In the genomic region with DNA sequence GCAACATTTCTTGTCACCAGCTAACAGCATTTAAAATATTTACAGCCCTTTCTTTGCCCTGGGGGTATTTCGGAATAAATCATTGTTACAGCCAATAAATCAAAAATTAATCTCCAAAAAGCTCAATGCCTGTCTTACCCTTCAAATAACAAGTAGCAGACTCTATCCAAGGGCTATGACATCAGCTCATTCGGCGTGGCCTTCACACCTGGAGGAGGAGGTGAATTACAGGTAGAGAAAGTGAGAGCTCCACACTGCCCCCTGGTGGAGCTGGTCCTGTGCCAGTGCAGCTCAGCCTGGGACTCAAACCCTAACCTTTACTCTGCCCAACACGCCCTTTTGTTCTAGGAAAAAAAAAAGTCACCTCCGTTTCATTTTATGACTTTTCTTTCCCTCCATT, we compare ENCODE assay signal across 8 mouse cellular contexts. TPM values are rescaled to one million over a fixed set of nuclear protein-coding genes. Genes with fewer than 3 reads are reported as not detected.
DNase-seq lines count a peak whose midpoint lies in the region; ATAC-seq and TF ChIP-seq lines count a peak whose summit lies in the region.

No protein-coding gene starts in this region.

- H3K36me3 ChIP-seq in lung, embryonic 14.5 days (ENCODE audit: insufficient read depth): no peaks in the 10 kb centered on the region

- H3K27ac ChIP-seq in gastrocnemius, adult 2 months: no peak overlapping the region
- H3K27ac ChIP-seq in cortical plate, adult 2 months (ENCODE audit: insufficient read depth, low read length): no peak overlapping the region
- H3K27ac ChIP-seq in lung, embryonic 14.5 days (ENCODE audit: low read depth): no peak overlapping the region

- intact Hi-C loops in gastrocnemius, adult 2 months (cut with DNase I): no loop called here

- no peaks in the 10 kb centered on the region for H3K4me1 ChIP-seq in cortical plate, adult 2 months (ENCODE audit: control insufficient read depth, insufficient read depth, low read length)
- peaks cover 3% of the 10 kb centered on the region for H3K4me1 ChIP-seq in lung, embryonic 14.5 days (ENCODE audit: insufficient read depth)

- H3K9ac ChIP-seq in lung, embryonic 14.5 days: no peak overlapping the region

- peak; percentile 37 for DNase-seq in gastrocnemius, adult 2 months
- no peak for DNase-seq in gastrocnemius, postnatal 25 days
- peak; percentile 50 for DNase-seq in right cerebral cortex, postnatal 4 days
- no peak for DNase-seq in right cerebral cortex, adult 2 months (ENCODE audit: low spot score in 2 of 2)
- peak; percentile 68 for DNase-seq in lung, embryonic 14.5 days
- DNase-seq in thymus, postnatal 36 days: peak; percentile 39 to 54
- no peak for DNase-seq in left cerebral cortex, adult 9 months (ENCODE audit: low spot score in 2 of 2)

- peak; percentile 64 for TF ChIP-seq CTCF in gastrocnemius, adult 2 months (IDR thresholded peaks at IDR 0.05)
- TF ChIP-seq CTCF in cortical plate, adult 2 months (IDR thresholded peaks at IDR 0.05; ENCODE audit: extremely low read depth, insufficient read depth, low read length): peak; percentile 43; the same call in 1 of the 2 replicates
- TF ChIP-seq CTCF in lung, embryonic 14.5 days (IDR thresholded peaks at IDR 0.05; ENCODE audit: low read depth): peak; percentile 62

- H3K9me3 ChIP-seq in lung, embryonic 14.5 days (ENCODE audit: low read depth, low read length): no peaks in the 10 kb centered on the region

- TF ChIP-seq POLR2A in cortical plate, adult 2 months (IDR thresholded peaks at IDR 0.05; ENCODE audit: extremely low read depth, insufficient read depth, low read length): no peak

- H3K4me2 ChIP-seq in lung, embryonic 14.5 days: no peak overlapping the region

- no peaks in the 10 kb centered on the region for H3K27me3 ChIP-seq in lung, embryonic 14.5 days (ENCODE audit: insufficient read depth, low read length)

- no peak overlapping the region for H3K4me3 ChIP-seq in gastrocnemius, adult 2 months
- no peak overlapping the region for H3K4me3 ChIP-seq in cortical plate, adult 2 months (ENCODE audit: insufficient read depth, low read length)
- no peak overlapping the region for H3K4me3 ChIP-seq in lung, embryonic 14.5 days (ENCODE audit: low read depth, low read length)

- 18% methylated on average over 5 of the region's 5 CpGs for WGBS in lung, embryonic 14.5 days

- ATAC-seq in lung, embryonic 14.5 days (ENCODE audit: insufficient read depth): no peak

RNA-seq across cellular contexts. Expression of gene Nfasc, which starts 29.8 kb away (rescaled TPM):
- total RNA-seq in gastrocnemius, adult 2 months (2021): under 1 TPM; 0.25 to 0.28 TPM
- under 1 TPM; 0.43 to 0.46 TPM for total RNA-seq in gastrocnemius, postnatal 25 days (2021)
- 96.2 and 109 TPM in 2 replicates for polyA plus RNA-seq in cortical plate, adult 2 months (2012; rRNA removed)
- polyA plus RNA-seq in lung, embryonic 14.5 days (2014; fragmentation: Nextera tagmentation; extraction: Ambion mirVana): 0.30 and 0.57 TPM in 2 replicates

Comparison
In these comparisons a context has a peak if more than half of its experiments do, and no peak if none do; other contexts are left out.
1. DNase-seq: peak in gastrocnemius, adult 2 months (single experiment), right cerebral cortex, postnatal 4 days (single experiment), lung, embryonic 14.5 days (single experiment) and thymus, postnatal 36 days (2 of 2); none in gastrocnemius, postnatal 25 days (single experiment), right cerebral cortex, adult 2 months (0 of 2) and left cerebral cortex, adult 9 months (0 of 2).
2. Peak in every context shown above with its lines, with median percentiles within 50 percentile points of each other: CTCF ChIP-seq.